8 mouse cellular contexts compared by ENCODE assay signal in the genomic region with DNA sequence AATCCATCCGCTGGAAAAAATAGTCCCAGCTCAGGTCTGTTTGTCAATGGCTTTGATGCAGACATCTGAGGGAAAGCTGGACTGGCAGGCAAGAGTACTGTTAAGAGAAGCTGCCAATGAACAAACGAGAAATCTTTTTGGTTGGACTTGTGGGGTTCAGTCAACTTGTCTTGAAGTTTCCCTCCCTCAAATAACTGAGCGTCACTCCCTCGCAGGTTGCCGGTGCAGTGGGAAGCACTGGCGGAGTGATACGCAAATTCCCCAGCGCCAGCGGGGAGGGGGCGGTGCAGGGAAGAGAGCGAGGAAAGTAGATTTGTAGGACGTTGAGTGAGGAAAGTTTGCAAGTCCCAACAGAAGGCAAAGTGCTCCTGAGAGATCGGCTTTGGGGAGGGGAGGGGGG. TPM values are rescaled to one million over a fixed set of nuclear protein-coding genes. Genes with fewer than 3 reads are reported as not detected.
DNase-seq lines count a peak whose midpoint lies in the region; ATAC-seq and TF ChIP-seq lines count a peak whose summit lies in the region.

Gene Col4a5 (plus strand): TSS at position 276 of the 400 bp plus-strand sequence.

- H3K36me3 ChIP-seq in C2C12 (ENCODE audit: control insufficient read depth, insufficient read depth), result no peaks in the 10 kb centered on the region
- H3K36me3 ChIP-seq in heart, embryonic 11.5 days (ENCODE audit: control insufficient read depth, insufficient read depth, low read length), result no peaks in the 10 kb centered on the region
- H3K36me3 ChIP-seq in liver, embryonic 11.5 days (ENCODE audit: control insufficient read depth, insufficient read depth, low read length), result no peaks in the 10 kb centered on the region
- no peaks in the 10 kb centered on the region for H3K36me3 ChIP-seq in midbrain, postnatal 0 days (ENCODE audit: insufficient read depth, low read length)

- peaks cover 2% of the 10 kb centered on the region for H3K79me3 ChIP-seq in C2C12 (ENCODE audit: low read depth)

- H3K4me3 ChIP-seq in C2C12 (ENCODE audit: insufficient read depth, poor library complexity, severe bottlenecking), result peak within 1 kb of the TSS; percentile 34
- H3K4me3 ChIP-seq in embryonic fibroblast, embryonic 13.5 days (ENCODE audit: insufficient read depth, low read length), result peak within 1 kb of the TSS; percentile 52
- H3K4me3 ChIP-seq in heart, embryonic 11.5 days (ENCODE audit: low read depth, low read length), result peak within 1 kb of the TSS; percentile 56
- peak within 1 kb of the TSS; percentile 43 for H3K4me3 ChIP-seq in liver, embryonic 11.5 days (ENCODE audit: low read depth, low read length)
- peak within 1 kb of the TSS; percentile 36 for H3K4me3 ChIP-seq in midbrain, postnatal 0 days (ENCODE audit: low read depth, low read length)

- no peaks in the 10 kb centered on the region for H3K27me3 ChIP-seq in C2C12 (ENCODE audit: control insufficient read depth, insufficient read depth, insufficient read length)
- no peaks in the 10 kb centered on the region; the same call in 1 of the 2 replicates for H3K27me3 ChIP-seq in heart, embryonic 11.5 days (ENCODE audit: control insufficient read depth, insufficient read depth, low read length)
- H3K27me3 ChIP-seq in liver, embryonic 11.5 days (replicated peaks; ENCODE audit: control insufficient read depth, insufficient read depth, low read length), result peaks cover 5% of the 10 kb centered on the region
- H3K27me3 ChIP-seq in midbrain, postnatal 0 days (ENCODE audit: insufficient read depth, low read length), result peaks cover 17% of the 10 kb centered on the region; the same call in 1 of the 2 replicates

- TF ChIP-seq CTCF in C2C12 (IDR thresholded peaks at IDR 0.05; ENCODE audit: control insufficient read depth, insufficient read depth, insufficient read length), result no peak
- no peak for TF ChIP-seq CTCF in embryonic fibroblast, embryonic 13.5 days (IDR thresholded peaks at IDR 0.05; ENCODE audit: borderline replicate concordance, insufficient read depth, low read length)
- no peak for TF ChIP-seq CTCF in midbrain, postnatal 0 days (IDR thresholded peaks at IDR 0.05)

- WGBS in heart, embryonic 11.5 days (ENCODE audit: insufficient replicate concordance), result 18% methylated on average over 13 of the region's 13 CpGs
- 5% methylated on average over 13 of the region's 13 CpGs for WGBS in liver, embryonic 11.5 days
- 18% methylated on average over 12 of the region's 13 CpGs for WGBS in midbrain, postnatal 0 days

- H3K4me1 ChIP-seq in embryonic fibroblast, embryonic 13.5 days (ENCODE audit: control insufficient read depth, insufficient read depth, low read length), result no peaks in the 10 kb centered on the region
- H3K4me1 ChIP-seq in heart, embryonic 11.5 days (ENCODE audit: control insufficient read depth, insufficient read depth, low read length), result no peaks in the 10 kb centered on the region
- no peaks in the 10 kb centered on the region for H3K4me1 ChIP-seq in liver, embryonic 11.5 days (replicated peaks; ENCODE audit: control insufficient read depth, insufficient read depth, low read length)
- no peaks in the 10 kb centered on the region for H3K4me1 ChIP-seq in midbrain, postnatal 0 days (ENCODE audit: insufficient read depth, low read length)

- peak within 1 kb of the TSS; percentile 59 for H3K4me2 ChIP-seq in heart, embryonic 11.5 days
- H3K4me2 ChIP-seq in liver, embryonic 11.5 days, result peak within 1 kb of the TSS; percentile 66
- peak within 1 kb of the TSS; percentile 66 for H3K4me2 ChIP-seq in midbrain, postnatal 0 days (ENCODE audit: low read depth, low read length, poor library complexity, severe bottlenecking)

- H3K9me3 ChIP-seq in heart, embryonic 11.5 days (replicated peaks; ENCODE audit: control insufficient read depth, low read length), result no peaks in the 10 kb centered on the region
- no peaks in the 10 kb centered on the region for H3K9me3 ChIP-seq in liver, embryonic 11.5 days (ENCODE audit: control insufficient read depth, low read length)
- no peaks in the 10 kb centered on the region for H3K9me3 ChIP-seq in midbrain, postnatal 0 days (ENCODE audit: low read length)

- peak; percentile 63 for TF ChIP-seq POLR2A in embryonic fibroblast, embryonic 13.5 days (IDR thresholded peaks at IDR 0.05; ENCODE audit: low read depth, low read length)

- peak within 1 kb of the TSS; percentile 55 for H3K27ac ChIP-seq in embryonic fibroblast, embryonic 13.5 days (ENCODE audit: insufficient read depth, low read length)
- H3K27ac ChIP-seq in heart, embryonic 11.5 days (ENCODE audit: low read depth, low read length), result peak within 1 kb of the TSS; percentile 74
- H3K27ac ChIP-seq in liver, embryonic 11.5 days (ENCODE audit: low read depth, low read length), result no peak within 1 kb of the TSS
- H3K27ac ChIP-seq in midbrain, postnatal 0 days (ENCODE audit: low read depth, low read length), result no peak within 1 kb of the TSS

- peak; percentile 18 to 39 for DNase-seq in adrenal gland, postnatal 4 days (ENCODE audit: low spot score in 2 of 2)
- DNase-seq in kidney, adult 9 months, result peak; percentile 84
- DNase-seq in liver, embryonic 11.5 days (ENCODE audit: low spot score), result peak; percentile 53
- DNase-seq in midbrain, postnatal 0 days (ENCODE audit: low spot score), result peak; percentile 74
- DNase-seq in testis, postnatal 10 days (ENCODE audit: low spot score), result peak; percentile 70

- H3K9ac ChIP-seq in heart, embryonic 11.5 days (ENCODE audit: low read depth, low read length), result peak within 1 kb of the TSS; percentile 71
- H3K9ac ChIP-seq in liver, embryonic 11.5 days (ENCODE audit: low read depth, low read length), result 0 out of 2 replicates have a peak within 1 kb of the TSS, but pooled peaks have one; percentile 30
- 0 out of 2 replicates have a peak within 1 kb of the TSS, but pooled peaks have one; percentile 8 for H3K9ac ChIP-seq in midbrain, postnatal 0 days (replicated peaks; ENCODE audit: low read length, poor library complexity, severe bottlenecking)

- no peaks in the 10 kb centered on the region for H3K79me2 ChIP-seq in C2C12 (ENCODE audit: control insufficient read depth, insufficient read depth)

- peak within 1 kb of the TSS; percentile 71 for H3ac ChIP-seq in C2C12 (ENCODE audit: control insufficient read depth, insufficient read length, low read depth)

- 0 out of 2 replicates have a peak, but pooled peaks have one; percentile 42 for ATAC-seq in heart, embryonic 11.5 days (replicated peaks; ENCODE audit: insufficient number of reproducible peaks, low FRiP score, low TSS enrichment)
- peak; percentile 74; the same call in 1 of the 2 replicates for ATAC-seq in liver, embryonic 11.5 days (replicated peaks; ENCODE audit: low FRiP score)
- ATAC-seq in midbrain, postnatal 0 days (ENCODE audit: low FRiP score), result 0 out of 2 replicates have a peak, but pooled peaks have one; percentile 49

TF ChIP-seq in C2C12, 6 proteins besides CTCF, POLR2A, EP300 and RAD21:
- TF ChIP-seq MAX (IDR thresholded peaks at IDR 0.05), result no peak
- TF ChIP-seq USF1 (IDR thresholded peaks at IDR 0.05; ENCODE audit: low read depth), result no peak
- no peak for TF ChIP-seq MYOG (IDR thresholded peaks at IDR 0.05; ENCODE audit: control insufficient read depth, extremely low read depth, insufficient read length)
- TF ChIP-seq MYOD1 (IDR thresholded peaks at IDR 0.05; ENCODE audit: control insufficient read depth, insufficient read length, low read depth), result no peak
- no peak for TF ChIP-seq FOSL1 (IDR thresholded peaks at IDR 0.05; ENCODE audit: insufficient read depth, low read length, poor library complexity, severe bottlenecking)
- no peak for TF ChIP-seq CEBPB (IDR thresholded peaks at IDR 0.05; ENCODE audit: low read depth)

RNA-seq across cellular contexts. Expression of gene Col4a5, which starts in this region (rescaled TPM):
- 5.5 TPM for polyA plus RNA-seq in C2C12 (2012; fragmentation: generic; extraction: Trizol)
- total RNA-seq in adrenal gland, postnatal 4 days (2021), result 10 to 100 TPM; 34.7 to 52.0 TPM
- 51.6 and 58.2 TPM in 2 replicates for polyA plus RNA-seq in embryonic fibroblast, embryonic 13.5 days (2011; ENCODE audit: insufficient read length, low read depth, missing spikeins)
- polyA plus RNA-seq in heart, embryonic 11.5 days (2014; fragmentation: Nextera tagmentation; extraction: Ambion mirVana), result 36.1 and 41.0 TPM in 2 replicates
- polyA plus RNA-seq in liver, embryonic 11.5 days (2014; fragmentation: Nextera tagmentation; extraction: Ambion mirVana), result 6.4 and 7.6 TPM in 2 replicates
- total RNA-seq in midbrain, postnatal 0 days (2014; rRNA removed), result 24.8 and 30.6 TPM in 2 replicates
- polyA plus RNA-seq in midbrain, postnatal 0 days (2015; fragmentation: Nextera tagmentation; extraction: Ambion mirVana), result 5.4 and 6.2 TPM in 2 replicates

Comparison
In these comparisons a context has a peak if more than half of its experiments do, and no peak if none do; other contexts are left out.
1. DNase-seq: peak in every context shown above with its lines; median percentile 84 in kidney, adult 9 months; 74 in midbrain, postnatal 0 days; 70 in testis, postnatal 10 days; 53 in liver, embryonic 11.5 days; 28 in adrenal gland, postnatal 4 days.
2. H3K27ac ChIP-seq: peak in embryonic fibroblast, embryonic 13.5 days (single experiment) and heart, embryonic 11.5 days (single experiment); none in liver, embryonic 11.5 days (single experiment) and midbrain, postnatal 0 days (single experiment).
3. H3K9ac ChIP-seq: peak in every context shown above with its lines; median percentile 71 in heart, embryonic 11.5 days; 30 in liver, embryonic 11.5 days; 8 in midbrain, postnatal 0 days.
4. Peak in every context shown above with its lines, with median percentiles within 50 percentile points of each other: H3K4me3 ChIP-seq, ATAC-seq and H3K4me2 ChIP-seq.